Mouse (Mus musculus): Measurements from ENCODE around the gene Tmem204. TPM values are rescaled to one million over a fixed set of nuclear protein-coding genes. Genes with fewer than 3 reads are reported as not detected.
A peak's percentile ranks its signal among the peaks of the same experiment; 100 is the strongest.

Gene Tmem204
- polyA plus RNA-seq, 1 experiment from 2014 or later = 12.4 TPM

DNA sequence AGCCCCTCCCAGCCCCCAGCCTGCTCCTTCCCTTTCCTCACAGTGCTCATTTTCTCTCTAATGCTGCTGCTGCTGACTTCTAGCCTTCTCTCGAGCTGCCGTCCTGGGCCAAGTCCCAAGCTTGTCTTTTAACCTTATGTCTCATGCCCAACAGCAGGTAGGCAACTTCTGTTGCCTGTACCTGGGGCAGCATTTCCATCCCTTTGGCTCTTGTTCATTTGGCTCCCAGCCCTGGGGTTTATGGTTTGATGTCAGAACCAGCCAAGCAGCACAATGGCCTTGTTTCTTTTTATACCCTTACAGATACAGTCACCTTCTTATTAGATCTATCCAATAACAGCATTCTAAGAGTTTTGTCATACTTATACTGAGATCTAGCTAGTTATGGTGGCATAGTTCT lies 12.8 kb upstream of the Tmem204 start:
- no peak overlapping the region for H3K4me3 ChIP-seq (replicated peaks; ENCODE audit: low read length)

DNA sequence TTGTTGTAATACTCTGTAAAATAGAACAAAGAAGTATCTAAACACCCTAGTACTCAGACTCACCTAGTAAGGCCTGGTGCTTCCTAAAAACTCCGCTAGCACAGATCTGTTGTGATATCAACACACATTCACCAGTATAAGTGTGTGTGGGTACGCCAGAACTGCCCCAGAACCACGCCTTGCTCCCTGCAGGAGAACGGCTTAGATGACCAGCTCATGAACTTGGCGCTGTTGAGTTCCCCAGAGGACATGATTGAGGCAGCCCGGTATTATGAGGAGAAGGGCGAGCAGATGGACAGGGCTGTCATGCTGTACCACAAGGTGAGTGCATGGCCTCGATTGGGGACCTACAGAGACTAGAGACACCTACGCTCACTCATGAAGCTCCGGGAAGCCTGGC lies 7.1 kb upstream of the Tmem204 start:
- Histone ChIP-seq H3K9ac (no peak overlapping the region), H3K4me3 (replicated peaks; ENCODE audit: low read length) (no peak overlapping the region), H3K4me1 (replicated peaks; ENCODE audit: control insufficient read depth, insufficient read depth, low read length) (no peaks in the 10 kb centered on the region), H3K36me3 (replicated peaks; ENCODE audit: control insufficient read depth, insufficient read depth) (peaks cover 66% of the 10 kb centered on the region), H3K27ac (no peak overlapping the region), H3K4me2 (replicated peaks) (no peak overlapping the region), H3K27me3 (ENCODE audit: control insufficient read depth, insufficient read depth, low read length) (no peaks in the 10 kb centered on the region), H3K9me3 (ENCODE audit: control insufficient read depth, low read length) (no peaks in the 10 kb centered on the region)
- no peak for ATAC-seq (ENCODE audit: low FRiP score)
- WGBS = 94% methylated on average over 10 of the region's 10 CpGs
- DNase-seq (ENCODE audit: low spot score) = no peak

More for the DNA sequence above, 12.8 kb upstream of the Tmem204 start:
- H3K4me1 ChIP-seq (replicated peaks; ENCODE audit: control insufficient read depth, insufficient read depth, low read length) = no peaks in the 10 kb centered on the region
- 90% methylated on average over 2 of the region's 2 CpGs for WGBS
- DNase-seq (ENCODE audit: low spot score) (no peak), ATAC-seq (ENCODE audit: low FRiP score) (no peak)
- no peaks in the 10 kb centered on the region for H3K9me3 ChIP-seq (ENCODE audit: control insufficient read depth, low read length)
- H3K27ac ChIP-seq = no peak overlapping the region
- no peak overlapping the region for H3K4me2 ChIP-seq (replicated peaks)
- peaks cover 80% of the 10 kb centered on the region for H3K36me3 ChIP-seq (replicated peaks; ENCODE audit: control insufficient read depth, insufficient read depth)
- H3K27me3 ChIP-seq (ENCODE audit: control insufficient read depth, insufficient read depth, low read length) = no peaks in the 10 kb centered on the region
- no peak overlapping the region for H3K9ac ChIP-seq

DNA sequence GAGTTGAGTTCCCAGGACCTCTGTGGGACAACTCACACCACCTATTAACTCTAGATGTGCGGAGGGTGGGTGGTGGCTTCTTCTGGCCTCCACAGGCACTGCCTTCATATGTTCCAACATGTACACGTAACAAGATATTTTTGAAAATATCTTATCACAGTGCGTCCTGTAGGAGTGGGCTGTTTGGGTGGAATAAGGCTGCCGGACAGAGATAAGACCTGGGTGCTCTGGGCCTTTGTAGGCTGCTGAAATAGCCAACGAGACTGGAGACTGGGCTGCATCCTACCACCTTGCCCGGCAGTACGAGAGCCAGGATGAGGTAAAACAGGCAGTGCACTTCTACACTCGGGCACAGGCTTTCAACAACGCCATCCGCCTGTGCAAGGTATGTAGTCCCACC lies 5.8 kb upstream of the Tmem204 start:
- Histone ChIP-seq H3K9me3 (ENCODE audit: control insufficient read depth, low read length) (no peaks in the 10 kb centered on the region), H3K36me3 (replicated peaks; ENCODE audit: control insufficient read depth, insufficient read depth) (peaks cover 54% of the 10 kb centered on the region), H3K4me2 (replicated peaks) (no peak overlapping the region), H3K4me3 (replicated peaks; ENCODE audit: low read length) (no peak overlapping the region), H3K27ac (no peak overlapping the region), H3K4me1 (replicated peaks; ENCODE audit: control insufficient read depth, insufficient read depth, low read length) (no peaks in the 10 kb centered on the region), H3K9ac (no peak overlapping the region), H3K27me3 (ENCODE audit: control insufficient read depth, insufficient read depth, low read length) (no peaks in the 10 kb centered on the region)
- ATAC-seq (ENCODE audit: low FRiP score) (no peak), DNase-seq (ENCODE audit: low spot score) (no peak)
- WGBS = 96% methylated on average over 10 of the region's 10 CpGs

DNA sequence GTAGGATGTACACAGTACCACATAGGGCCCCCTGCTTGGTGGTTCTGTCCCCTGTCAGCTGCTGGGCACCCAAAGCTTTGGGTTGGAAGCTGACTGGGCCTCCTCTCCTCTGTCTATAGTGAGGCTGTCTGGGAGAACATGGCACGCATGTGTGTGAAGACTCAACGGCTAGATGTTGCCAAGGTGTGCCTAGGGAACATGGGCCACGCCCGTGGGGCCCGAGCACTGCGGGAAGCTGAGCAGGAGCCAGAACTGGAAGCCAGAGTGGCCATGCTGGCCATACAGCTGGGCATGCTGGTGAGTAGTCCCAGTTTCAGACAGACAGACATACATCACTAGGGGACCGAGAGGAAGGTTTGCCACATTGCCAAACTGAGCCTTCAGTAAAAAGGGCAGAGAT lies 3.3 kb upstream of the Tmem204 start:
- no peak overlapping the region for H3K9ac ChIP-seq
- H3K36me3 ChIP-seq (replicated peaks; ENCODE audit: control insufficient read depth, insufficient read depth) = peaks cover 30% of the 10 kb centered on the region
- no peak overlapping the region for H3K4me2 ChIP-seq (replicated peaks)
- no peaks in the 10 kb centered on the region for H3K4me1 ChIP-seq (replicated peaks; ENCODE audit: control insufficient read depth, insufficient read depth, low read length)
- no peaks in the 10 kb centered on the region for H3K27me3 ChIP-seq (ENCODE audit: control insufficient read depth, insufficient read depth, low read length)
- no peak for DNase-seq (ENCODE audit: low spot score)
- H3K27ac ChIP-seq = no peak overlapping the region
- no peak overlapping the region for H3K4me3 ChIP-seq (replicated peaks; ENCODE audit: low read length)
- ATAC-seq (ENCODE audit: low FRiP score) = no peak
- no peaks in the 10 kb centered on the region for H3K9me3 ChIP-seq (ENCODE audit: control insufficient read depth, low read length)
- 93% methylated on average over 7 of the region's 7 CpGs for WGBS

DNA sequence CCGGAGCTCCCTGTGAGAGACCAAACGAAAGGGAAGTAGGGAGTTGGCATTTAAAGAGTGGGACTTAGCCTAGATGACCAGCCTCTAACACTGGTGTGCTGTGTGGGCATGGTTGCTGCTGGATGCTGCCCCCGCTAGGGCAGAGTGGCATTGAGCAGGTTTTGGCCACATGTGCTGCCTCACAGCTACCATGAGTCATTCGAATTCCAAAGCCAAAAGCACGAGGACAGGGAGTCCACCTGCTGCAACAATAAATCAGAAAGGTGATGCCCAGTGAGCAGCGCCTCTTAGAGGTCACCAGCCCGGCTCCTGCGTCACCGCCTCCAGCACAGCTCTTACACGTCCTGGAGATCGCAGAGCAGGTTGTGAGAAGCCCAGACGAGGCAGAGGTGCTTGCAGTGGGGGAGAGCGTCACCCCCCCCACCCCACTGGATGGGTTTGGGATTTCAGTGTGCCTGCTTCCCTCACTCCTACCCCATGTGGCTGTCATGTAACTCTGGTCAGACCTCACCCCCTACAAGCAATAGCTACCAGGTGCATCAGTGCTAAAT lies 1.5 kb upstream of the Tmem204 start:
- DNase-seq (ENCODE audit: low spot score) (no peak), ATAC-seq (ENCODE audit: low FRiP score) (no peak)
- Histone ChIP-seq H3K27ac (no peak overlapping the region), H3K4me2 (replicated peaks) (no peak overlapping the region), H3K9ac (no peak overlapping the region), H3K27me3 (ENCODE audit: control insufficient read depth, insufficient read depth, low read length) (no peaks in the 10 kb centered on the region), H3K9me3 (ENCODE audit: control insufficient read depth, low read length) (no peaks in the 10 kb centered on the region), H3K4me3 (replicated peaks; ENCODE audit: low read length) (no peak overlapping the region), H3K4me1 (replicated peaks; ENCODE audit: control insufficient read depth, insufficient read depth, low read length) (no peaks in the 10 kb centered on the region), H3K36me3 (replicated peaks; ENCODE audit: control insufficient read depth, insufficient read depth) (peaks cover 13% of the 10 kb centered on the region)
- 83% methylated on average over 13 of the region's 13 CpGs for WGBS

DNA sequence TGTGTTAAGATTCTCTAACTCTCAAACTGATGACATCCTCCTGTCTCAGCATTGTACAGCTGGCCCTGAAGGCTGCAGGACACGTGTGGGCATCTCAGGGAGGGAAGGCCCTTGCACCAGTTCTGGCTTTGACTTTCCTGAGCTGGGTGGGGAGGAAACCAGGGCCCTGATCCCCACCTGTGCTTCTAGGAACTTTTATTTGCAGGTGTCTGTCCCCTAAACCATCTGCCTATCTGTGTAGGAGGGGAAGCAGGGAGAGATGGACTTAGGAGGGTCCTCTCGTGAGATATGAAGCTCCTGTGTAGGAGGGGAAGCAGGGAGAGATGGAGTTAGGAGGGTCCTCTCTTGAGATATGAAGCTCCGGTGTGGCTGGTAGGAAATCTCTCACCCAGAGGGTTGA lies 504 bp downstream of the Tmem204 start:
- Histone ChIP-seq H3K36me3 (replicated peaks; ENCODE audit: control insufficient read depth, insufficient read depth) (peaks cover 3% of the 10 kb centered on the region; the same call in 1 of the 2 replicates), H3K9me3 (ENCODE audit: control insufficient read depth, low read length) (no peaks in the 10 kb centered on the region), H3K4me2 (replicated peaks) (no peak overlapping the region), H3K9ac (no peak overlapping the region), H3K27me3 (ENCODE audit: control insufficient read depth, insufficient read depth, low read length) (no peaks in the 10 kb centered on the region), H3K27ac (no peak overlapping the region), H3K4me1 (replicated peaks; ENCODE audit: control insufficient read depth, insufficient read depth, low read length) (peaks cover 9% of the 10 kb centered on the region; the same call in 1 of the 2 replicates), H3K4me3 (replicated peaks; ENCODE audit: low read length) (no peak overlapping the region)
- WGBS = 78% methylated on average over 3 of the region's 3 CpGs
- ATAC-seq (ENCODE audit: low FRiP score) (no peak), DNase-seq (ENCODE audit: low spot score) (no peak)

DNA sequence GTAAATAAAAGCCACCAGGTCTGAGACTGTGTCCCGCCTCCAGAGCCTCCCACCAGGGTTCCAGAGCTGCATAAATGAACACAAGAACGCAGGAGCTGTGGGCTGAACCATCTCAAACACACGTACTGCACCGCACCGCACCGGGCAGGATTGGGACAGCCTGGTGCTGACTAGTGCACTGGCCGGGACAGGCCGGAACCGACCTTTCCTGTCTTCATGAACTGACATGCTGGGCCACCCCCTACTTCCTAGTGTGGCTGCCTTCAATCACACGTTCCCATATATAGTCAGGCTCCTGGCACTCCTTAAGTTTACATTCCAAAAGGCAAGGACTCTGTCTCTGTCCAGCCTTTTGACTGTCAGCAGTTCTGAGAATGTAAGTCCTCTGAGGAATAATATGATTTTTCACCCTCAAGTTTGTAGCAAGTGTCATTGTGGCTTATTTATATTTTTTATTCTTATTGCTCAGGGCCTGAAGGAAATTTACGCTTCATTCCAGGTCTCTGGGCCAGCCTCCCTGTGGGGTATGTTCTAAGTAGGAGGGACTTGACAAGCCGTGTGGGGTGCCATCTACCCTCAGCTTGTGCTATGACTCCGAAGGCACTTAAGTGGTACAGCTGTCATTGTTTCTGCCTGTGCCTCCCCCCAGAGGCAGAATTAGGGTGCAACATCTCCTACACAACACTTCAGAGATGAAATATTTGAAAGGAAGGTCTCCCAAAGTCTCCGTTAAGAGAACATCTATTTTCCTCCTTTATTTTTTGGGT lies 1.1 kb downstream of the Tmem204 start:
- 78% methylated on average over 14 of the region's 14 CpGs for WGBS
- Histone ChIP-seq H3K4me3 (replicated peaks; ENCODE audit: low read length) (no peak overlapping the region), H3K27me3 (ENCODE audit: control insufficient read depth, insufficient read depth, low read length) (no peaks in the 10 kb centered on the region), H3K9ac (no peak overlapping the region), H3K4me1 (replicated peaks; ENCODE audit: control insufficient read depth, insufficient read depth, low read length) (peaks cover 15% of the 10 kb centered on the region), H3K27ac (no peak overlapping the region), H3K36me3 (replicated peaks; ENCODE audit: control insufficient read depth, insufficient read depth) (no peaks in the 10 kb centered on the region; the same call in 1 of the 2 replicates), H3K9me3 (ENCODE audit: control insufficient read depth, low read length) (no peaks in the 10 kb centered on the region), H3K4me2 (replicated peaks) (no peak overlapping the region)
- ATAC-seq (ENCODE audit: low FRiP score) (no peak), DNase-seq (ENCODE audit: low spot score) (no peak)

DNA sequence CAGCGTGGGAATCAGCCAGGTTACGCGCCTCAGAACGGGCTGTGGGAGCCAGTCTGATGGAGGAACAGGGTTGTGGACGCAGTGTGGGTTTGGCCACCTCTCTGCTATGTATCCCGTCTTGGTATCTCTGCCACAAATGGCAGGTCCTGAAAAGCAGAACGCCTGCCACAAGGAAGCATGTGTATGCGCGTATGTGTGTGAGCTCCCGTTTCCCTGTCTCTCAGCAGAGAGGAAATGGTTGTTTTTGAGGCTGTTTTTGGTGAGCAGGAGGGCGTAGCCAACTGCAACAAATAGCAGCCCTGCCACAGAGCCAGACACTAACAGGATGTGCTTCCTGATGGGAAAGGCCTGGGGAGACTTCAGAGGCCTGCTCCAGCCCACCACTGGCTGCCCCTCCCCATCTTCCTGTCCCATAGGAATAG lies 2.4 kb downstream of the Tmem204 start:
- no peak for DNase-seq (ENCODE audit: low spot score)
- Histone ChIP-seq H3K27ac (peak overlapping the region; percentile 51; the same call in 1 of the 2 replicates), H3K9ac (peak overlapping the region; percentile 33; the same call in 1 of the 2 replicates), H3K4me1 (replicated peaks; ENCODE audit: control insufficient read depth, insufficient read depth, low read length) (peaks cover 19% of the 10 kb centered on the region), H3K4me2 (replicated peaks) (peak overlapping the region; percentile 25; the same call in 1 of the 2 replicates), H3K9me3 (ENCODE audit: control insufficient read depth, low read length) (no peaks in the 10 kb centered on the region), H3K27me3 (ENCODE audit: control insufficient read depth, insufficient read depth, low read length) (no peaks in the 10 kb centered on the region), H3K4me3 (replicated peaks; ENCODE audit: low read length) (peak overlapping the region; percentile 20), H3K36me3 (replicated peaks; ENCODE audit: control insufficient read depth, insufficient read depth) (no peaks in the 10 kb centered on the region; the same call in 1 of the 2 replicates)
- 90% methylated on average over 11 of the region's 11 CpGs for WGBS
- ATAC-seq (ENCODE audit: low FRiP score) = no peak

DNA sequence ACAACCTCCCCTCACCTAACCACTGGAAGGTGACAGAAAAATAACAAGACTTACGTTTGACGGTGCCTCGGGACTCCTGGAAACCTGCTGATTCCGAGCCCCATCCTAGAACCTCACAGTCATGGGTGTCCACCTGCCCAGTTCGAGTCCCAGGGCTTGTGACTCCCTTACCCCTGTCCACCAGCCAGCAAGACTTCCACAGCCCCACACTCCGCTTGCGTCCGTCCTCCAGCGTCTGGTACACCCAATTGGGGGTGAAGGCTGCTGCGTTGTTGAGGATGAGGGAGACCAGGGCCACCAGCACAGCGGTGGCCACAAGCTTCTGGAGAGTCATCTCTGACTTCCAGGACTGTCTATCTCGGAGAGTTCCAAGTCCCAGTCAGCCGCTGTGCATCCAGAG lies 3.2 kb downstream of the Tmem204 start:
- H3K36me3 ChIP-seq (replicated peaks; ENCODE audit: control insufficient read depth, insufficient read depth) = no peaks in the 10 kb centered on the region; the same call in 1 of the 2 replicates
- H3K4me3 ChIP-seq (replicated peaks; ENCODE audit: low read length) = peak overlapping the region; percentile 20
- no peak for ATAC-seq (ENCODE audit: low FRiP score)
- H3K9me3 ChIP-seq (ENCODE audit: control insufficient read depth, low read length) = no peaks in the 10 kb centered on the region
- WGBS = 91% methylated on average over 13 of the region's 13 CpGs
- H3K27me3 ChIP-seq (ENCODE audit: control insufficient read depth, insufficient read depth, low read length) = no peaks in the 10 kb centered on the region
- peak overlapping the region; percentile 33 for H3K9ac ChIP-seq
- H3K27ac ChIP-seq = peak overlapping the region; percentile 51
- H3K4me1 ChIP-seq (replicated peaks; ENCODE audit: control insufficient read depth, insufficient read depth, low read length) = peaks cover 19% of the 10 kb centered on the region
- H3K4me2 ChIP-seq (replicated peaks) = no peak overlapping the region
- DNase-seq (ENCODE audit: low spot score) = no peak

All from hindbrain, embryonic 14.5 days (tissue).